Mouse (Mus musculus) thymus, adult 2 months (tissue): ENCODE data around the gene Olfr694.

ENCODE experiments used
- CTCF ChIP-seq: fragments of 200-500 bp; IDR thresholded peaks from 2 replicates; pipeline ENCODE4 v1.5.1; 2012; ENCODE audit warnings: mild to moderate bottlenecking, control low read depth, low read length, moderate library complexity, borderline replicate concordance; ENCODE audit not compliant: control insufficient read depth, poor library complexity, insufficient read depth; ENCODE audit errors: extremely low read depth
- POLR2A ChIP-seq: fragments of 200-500 bp; IDR thresholded peaks from 2 replicates; pipeline ENCODE4 v1.6.1; 2012; ENCODE audit warnings: mild to moderate bottlenecking, low read length, control low read depth, moderate library complexity; ENCODE audit not compliant: control insufficient read depth, poor library complexity, insufficient read depth; ENCODE audit errors: extremely low read depth

DNA sequence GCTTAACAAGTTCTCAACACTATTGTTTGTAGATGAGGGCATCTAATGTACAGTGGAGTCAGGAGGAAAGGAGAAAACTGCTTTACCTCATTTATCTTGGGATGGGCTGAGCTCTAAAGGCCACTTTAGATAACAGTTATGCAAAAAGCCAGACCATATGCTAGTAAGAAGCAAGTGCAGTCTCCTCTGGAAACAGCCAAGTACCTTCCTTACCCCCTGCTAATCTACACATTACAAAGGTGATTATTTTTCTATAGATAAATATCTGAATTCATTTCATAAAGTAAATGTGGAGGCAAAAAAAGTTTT lies 39.3 kb downstream of the Olfr694 start:
- TF ChIP-seq POLR2A (no peak), CTCF (no peak)
